Mouse (Mus musculus) frontal cortex, postnatal 25 days (tissue): ENCODE measurements around the gene Gnaq.

Experiments
- DNase-seq, 2 experiments: peaks; one replicate each; pipeline ENCODE4 v3.0.0; 2022; ENCODE audit warnings: low spot score in 2 of 2

Gene Gnaq

GRCm38 (mm10) chr19:16314295-16314821 lies 181.7 kb downstream of the Gnaq start:
- DNase-seq = no peak

- no peak for DNase-seq
These were observed 182.9 kb downstream of the Gnaq start for GRCm38 (mm10) chr19:16315525-16315924.

- no peak for DNase-seq
These were observed 185.6 kb downstream of the Gnaq start for GRCm38 (mm10) chr19:16318128-16318811.

- DNase-seq = no peak
These were observed 187.4 kb downstream of the Gnaq start for GRCm38 (mm10) chr19:16319986-16320385.

GRCm38 (mm10) chr19:16322986-16323385 lies 190.4 kb downstream of the Gnaq start:
- DNase-seq = no peak

- no peak for DNase-seq
These were observed 191.6 kb downstream of the Gnaq start for GRCm38 (mm10) chr19:16324239-16324638.

GRCm38 (mm10) chr19:16325911-16326310 lies 193.3 kb downstream of the Gnaq start:
- DNase-seq = no peak

- DNase-seq = no peak
These were observed 194.9 kb downstream of the Gnaq start for GRCm38 (mm10) chr19:16327401-16328073.

GRCm38 (mm10) chr19:16328074-16328850 lies 195.6 kb downstream of the Gnaq start:
- DNase-seq = no peak

- DNase-seq = no peak
These were observed 196.4 kb downstream of the Gnaq start for GRCm38 (mm10) chr19:16329056-16329455.

GRCm38 (mm10) chr19:16329648-16330047 lies 197.0 kb downstream of the Gnaq start:
- no peak for DNase-seq

- no peak for DNase-seq
These were observed 197.5 kb downstream of the Gnaq start for GRCm38 (mm10) chr19:16330161-16330560.

GRCm38 (mm10) chr19:16331047-16331446 lies 198.4 kb downstream of the Gnaq start:
- no peak for DNase-seq

GRCm38 (mm10) chr19:16337866-16338530 lies 205.4 kb downstream of the Gnaq start:
- DNase-seq = no peak

GRCm38 (mm10) chr19:16339954-16340586 lies 207.4 kb downstream of the Gnaq start:
- DNase-seq = no peak

GRCm38 (mm10) chr19:16342702-16343101 lies 210.1 kb downstream of the Gnaq start:
- DNase-seq = no peak

- DNase-seq = no peak
These were observed 212.9 kb downstream of the Gnaq start for GRCm38 (mm10) chr19:16345516-16345915.

- DNase-seq = no peak
These were observed 214.4 kb downstream of the Gnaq start for GRCm38 (mm10) chr19:16347037-16347436.

- DNase-seq = no peak
These were observed 221.1 kb downstream of the Gnaq start for GRCm38 (mm10) chr19:16353701-16354136.

GRCm38 (mm10) chr19:16358148-16358547 lies 225.5 kb downstream of the Gnaq start:
- DNase-seq = no peak

GRCm38 (mm10) chr19:16358905-16359304 lies 226.3 kb downstream of the Gnaq start:
- DNase-seq = no peak
